Mouse (Mus musculus) adipocyte (in vitro differentiated cells): ENCODE results near the gene Frrs1.
"Not testable (repeated sequence)": the region's sequence is repeated elsewhere in the genome, so short reads cannot be mapped to it uniquely, and the experiment has no call there.

Experiments
- DNase-seq: peaks from one replicate; pipeline ENCODE4 v3.0.0-alpha.2; 2016; ENCODE audit warnings: low spot score

Frrs1 gene

GRCm38 (mm10) chr3:116858941-116859685 lies at the start of gene Frrs1:
Gene Frrs1, plus strand, starts transcription at chr3:116859464.
- DNase-seq: no peak

- DNase-seq: not testable (repeated sequence)
Measured at GRCm38 (mm10) chr3:116810351-116810750, 48.9 kb upstream of the Frrs1 start.

- no peak for DNase-seq
Measured at GRCm38 (mm10) chr3:116812946-116813345, 46.3 kb upstream of the Frrs1 start.

GRCm38 (mm10) chr3:116815305-116815797 lies 43.9 kb upstream of the Frrs1 start:
- no peak for DNase-seq

GRCm38 (mm10) chr3:116815916-116816315 lies 43.3 kb upstream of the Frrs1 start:
- no peak for DNase-seq

- peak; percentile 42 for DNase-seq
Measured at GRCm38 (mm10) chr3:116816674-116817215, 42.5 kb upstream of the Frrs1 start.

GRCm38 (mm10) chr3:116817231-116817630 lies 42.0 kb upstream of the Frrs1 start:
- DNase-seq: no peak

GRCm38 (mm10) chr3:116826471-116827215 lies 32.6 kb upstream of the Frrs1 start:
- DNase-seq: peak; percentile 43

GRCm38 (mm10) chr3:116829274-116829920 lies 29.9 kb upstream of the Frrs1 start:
- no peak for DNase-seq

GRCm38 (mm10) chr3:116831324-116831723 lies 27.9 kb upstream of the Frrs1 start:
- no peak for DNase-seq

- peak; percentile 32 for DNase-seq
Measured at GRCm38 (mm10) chr3:116832526-116833310, 26.5 kb upstream of the Frrs1 start.

- no peak for DNase-seq
Measured at GRCm38 (mm10) chr3:116833491-116833890, 25.8 kb upstream of the Frrs1 start.

GRCm38 (mm10) chr3:116834241-116834640 lies 25.0 kb upstream of the Frrs1 start:
- no peak for DNase-seq

GRCm38 (mm10) chr3:116835350-116835749 lies 23.9 kb upstream of the Frrs1 start:
- no peak for DNase-seq

- peak; percentile 94 for DNase-seq
Measured at GRCm38 (mm10) chr3:116835770-116836680, 23.2 kb upstream of the Frrs1 start.

- DNase-seq: no peak
Measured at GRCm38 (mm10) chr3:116836681-116837475, 22.4 kb upstream of the Frrs1 start.

GRCm38 (mm10) chr3:116841311-116841710 lies 18.0 kb upstream of the Frrs1 start:
- no peak for DNase-seq

- no peak for DNase-seq
Measured at GRCm38 (mm10) chr3:116844880-116845579, 14.2 kb upstream of the Frrs1 start.

- no peak for DNase-seq
Measured at GRCm38 (mm10) chr3:116846084-116846483, 13.2 kb upstream of the Frrs1 start.
